Mouse (Mus musculus) thymus, adult 2 months (tissue): ENCODE results near the gene Trak1.

Source experiments
- CTCF ChIP-seq: fragments of 200-500 bp; IDR thresholded peaks from 2 replicates; pipeline ENCODE4 v1.5.1; 2012; ENCODE audit warnings: mild to moderate bottlenecking, control low read depth, low read length, moderate library complexity, borderline replicate concordance; ENCODE audit not compliant: control insufficient read depth, poor library complexity, insufficient read depth; ENCODE audit errors: extremely low read depth
- POLR2A ChIP-seq: fragments of 200-500 bp; IDR thresholded peaks from 2 replicates; pipeline ENCODE4 v1.6.1; 2012; ENCODE audit warnings: mild to moderate bottlenecking, low read length, control low read depth, moderate library complexity; ENCODE audit not compliant: control insufficient read depth, poor library complexity, insufficient read depth; ENCODE audit errors: extremely low read depth

DNA sequence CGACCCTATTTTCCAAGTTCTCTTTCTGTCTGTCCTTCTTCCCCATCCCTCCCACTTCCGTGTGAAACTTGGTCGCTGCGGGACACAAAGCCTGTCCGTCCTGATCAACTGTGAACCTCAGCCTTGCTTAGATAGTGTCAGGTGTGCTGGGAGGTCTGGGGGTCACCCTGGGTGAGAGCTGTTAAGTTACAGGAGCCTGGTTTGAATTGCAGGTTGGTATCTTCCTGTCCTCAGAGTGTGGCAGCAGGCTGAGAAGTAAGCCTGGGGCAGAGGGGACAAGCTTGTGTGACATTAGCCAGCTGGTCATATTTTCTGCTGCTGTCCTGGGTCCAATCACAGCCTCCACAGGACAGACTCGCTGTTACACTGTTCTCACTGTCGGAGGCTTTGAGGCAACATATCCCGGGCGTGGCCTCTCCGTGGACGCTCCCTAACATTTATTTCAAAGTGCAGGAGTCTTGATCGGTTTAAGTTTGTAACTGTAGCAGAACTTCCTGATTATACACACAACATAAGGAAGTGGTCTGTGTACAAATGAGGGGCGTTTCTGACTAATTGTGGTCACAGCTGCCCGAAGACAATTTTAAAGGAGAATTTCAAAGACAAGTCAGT is 17.3 kb downstream of the Trak1 start:
- TF ChIP-seq POLR2A (no peak), CTCF (no peak)
